Mouse (Mus musculus): ENCODE data around the gene Gm5483.
"Not testable (repeated sequence)": the region's sequence is repeated elsewhere in the genome, so short reads cannot be mapped to it uniquely, and the experiment has no call there.

The Gm5483 gene

GRCm38 (mm10) chr16:36183912-36184311 lies at the start of gene Gm5483:
Gene Gm5483, plus strand, starts transcription at chr16:36184212.
- DNase-seq (ENCODE audit: low spot score in 2 of 2), result not testable (repeated sequence)

GRCm38 (mm10) chr16:36138201-36138600 lies 45.8 kb upstream of the Gm5483 start:
- no peak for DNase-seq (ENCODE audit: low spot score in 2 of 2)

- no peak for DNase-seq (ENCODE audit: low spot score in 2 of 2)
These were observed 27.5 kb upstream of the Gm5483 start, which contains the start of gene Stfa2l1 for GRCm38 (mm10) chr16:36156402-36156975. Gene Stfa2l1, plus strand, starts transcription at chr16:36156811.

- not testable (repeated sequence) for DNase-seq (ENCODE audit: low spot score in 2 of 2)
These were observed 16.2 kb upstream of the Gm5483 start for GRCm38 (mm10) chr16:36167841-36168240.

- no peak for DNase-seq (ENCODE audit: low spot score in 2 of 2)
These were observed 7.9 kb upstream of the Gm5483 start for GRCm38 (mm10) chr16:36176108-36176507.

GRCm38 (mm10) chr16:36179910-36180309 lies 4.1 kb upstream of the Gm5483 start:
- DNase-seq (ENCODE audit: low spot score in 2 of 2), result no peak

- DNase-seq (ENCODE audit: low spot score in 2 of 2), result no peak
These were observed 15.2 kb downstream of the Gm5483 start for GRCm38 (mm10) chr16:36199226-36199625.

GRCm38 (mm10) chr16:36203846-36204245 lies 19.8 kb downstream of the Gm5483 start:
- no peak for DNase-seq (ENCODE audit: low spot score in 2 of 2)

GRCm38 (mm10) chr16:36205684-36206083 lies 21.7 kb downstream of the Gm5483 start:
- not testable (repeated sequence) for DNase-seq (ENCODE audit: low spot score in 2 of 2)

GRCm38 (mm10) chr16:36209967-36210453 lies 26.0 kb downstream of the Gm5483 start, which contains the start of gene Gm5416:
Gene Gm5416, plus strand, starts transcription at chr16:36210403.
- DNase-seq (ENCODE audit: low spot score in 2 of 2), result no peak

- not testable (repeated sequence) for DNase-seq (ENCODE audit: low spot score in 2 of 2)
These were observed 37.2 kb downstream of the Gm5483 start, which contains the start of gene 2010005H15Rik for GRCm38 (mm10) chr16:36221168-36221567. Gene 2010005H15Rik, plus strand, starts transcription at chr16:36221468.
